Mouse (Mus musculus): ENCODE results near the gene Tars2. TPM values are rescaled to one million over a fixed set of nuclear protein-coding genes. Genes with fewer than 3 reads are reported as not detected.

Gene Tars2
- total RNA-seq, 2 experiments from 2014 or later: 43.5 to 43.8 TPM

GRCm38 (mm10) chr3:95706273-95706672 lies 53.7 kb downstream of the Tars2 start:
- Histone ChIP-seq H3K4me3 (no peak overlapping the region), H3K27ac (no peak overlapping the region)
- DNase-seq (ENCODE audit: extremely low spot score in 1 of 2, low spot score in 2 of 2): no peak
- no peak for TF ChIP-seq CTCF (IDR thresholded peaks at IDR 0.05)
- intact Hi-C loops (cut with DNase I): no loop called here

GRCm38 (mm10) chr3:95704612-95705011 lies 55.4 kb downstream of the Tars2 start:
- intact Hi-C loops (cut with DNase I): no loop called here
- no peak for DNase-seq (ENCODE audit: extremely low spot score in 1 of 2, low spot score in 2 of 2)
- no peak for TF ChIP-seq CTCF (IDR thresholded peaks at IDR 0.05)
- Histone ChIP-seq H3K4me3 (no peak overlapping the region), H3K27ac (no peak overlapping the region)

- TF ChIP-seq CTCF (IDR thresholded peaks at IDR 0.05): no peak
- intact Hi-C loops (cut with DNase I): no loop called here
- no peak for DNase-seq (ENCODE audit: extremely low spot score in 1 of 2, low spot score in 2 of 2)
- Histone ChIP-seq H3K4me3 (no peak overlapping the region), H3K27ac (no peak overlapping the region)
Measured at GRCm38 (mm10) chr3:95703276-95703675, 56.7 kb downstream of the Tars2 start.

GRCm38 (mm10) chr3:95701877-95702540 lies 58.0 kb downstream of the Tars2 start:
- TF ChIP-seq CTCF (IDR thresholded peaks at IDR 0.05): peak; percentile 19
- Histone ChIP-seq H3K4me3 (peak overlapping the region; percentile 33), H3K27ac (peak overlapping the region; percentile 50; the same call in 1 of the 2 replicates)
- DNase-seq (ENCODE audit: extremely low spot score in 1 of 2, low spot score in 2 of 2): peak; percentile 28 to 40
- intact Hi-C loops (cut with DNase I): no loop called here

- TF ChIP-seq CTCF (IDR thresholded peaks at IDR 0.05): no peak
- no peak overlapping the region for H3K4me3 ChIP-seq
- no peak for DNase-seq (ENCODE audit: extremely low spot score in 1 of 2, low spot score in 2 of 2)
- intact Hi-C loops (cut with DNase I): no loop called here
- H3K27ac ChIP-seq: peak overlapping the region; percentile 50; the same call in 1 of the 2 replicates
Measured at GRCm38 (mm10) chr3:95701085-95701484, 58.9 kb downstream of the Tars2 start.

GRCm38 (mm10) chr3:95700233-95700681 lies 59.7 kb downstream of the Tars2 start:
- TF ChIP-seq CTCF (IDR thresholded peaks at IDR 0.05): no peak

GRCm38 (mm10) chr3:95698286-95698685 lies 61.7 kb downstream of the Tars2 start:
- intact Hi-C loops (cut with DNase I): no loop called here
- H3K4me3 ChIP-seq: no peak overlapping the region
- DNase-seq (ENCODE audit: extremely low spot score in 1 of 2, low spot score in 2 of 2): no peak
- H3K27ac ChIP-seq: no peak overlapping the region
- TF ChIP-seq CTCF (IDR thresholded peaks at IDR 0.05): no peak

More at GRCm38 (mm10) chr3:95700233-95700681, 59.7 kb downstream of the Tars2 start:
- no peak for DNase-seq (ENCODE audit: extremely low spot score in 1 of 2, low spot score in 2 of 2)
- Histone ChIP-seq H3K4me3 (no peak overlapping the region), H3K27ac (no peak overlapping the region; the same call in 1 of the 2 replicates)
- intact Hi-C loops (cut with DNase I): no loop called here

- H3K4me3 ChIP-seq: no peak overlapping the region
- no peak overlapping the region; the same call in 1 of the 2 replicates for H3K27ac ChIP-seq
- intact Hi-C loops (cut with DNase I): no loop called here
- DNase-seq (ENCODE audit: extremely low spot score in 1 of 2, low spot score in 2 of 2): no peak
- TF ChIP-seq CTCF (IDR thresholded peaks at IDR 0.05): no peak
Measured at GRCm38 (mm10) chr3:95696360-95696759, 63.6 kb downstream of the Tars2 start.

- Histone ChIP-seq H3K27ac (no peak overlapping the region), H3K4me3 (no peak overlapping the region)
- no peak for DNase-seq (ENCODE audit: extremely low spot score in 1 of 2, low spot score in 2 of 2)
- intact Hi-C loops (cut with DNase I): no loop called here
- no peak for TF ChIP-seq CTCF (IDR thresholded peaks at IDR 0.05)
Measured at GRCm38 (mm10) chr3:95695796-95696195, 64.2 kb downstream of the Tars2 start.

GRCm38 (mm10) chr3:95694808-95695703 lies 65.0 kb downstream of the Tars2 start:
- no peak for DNase-seq (ENCODE audit: extremely low spot score in 1 of 2, low spot score in 2 of 2)
- intact Hi-C loops (cut with DNase I): no loop called here
- Histone ChIP-seq H3K4me3 (no peak overlapping the region), H3K27ac (no peak overlapping the region)
- TF ChIP-seq CTCF (IDR thresholded peaks at IDR 0.05): no peak

- TF ChIP-seq CTCF (IDR thresholded peaks at IDR 0.05): no peak
- H3K27ac ChIP-seq: no peak overlapping the region
- H3K4me3 ChIP-seq: no peak overlapping the region
- intact Hi-C loops (cut with DNase I): no loop called here
- DNase-seq (ENCODE audit: extremely low spot score in 1 of 2, low spot score in 2 of 2): no peak
Measured at GRCm38 (mm10) chr3:95693821-95694807, 65.9 kb downstream of the Tars2 start.

All from left cerebral cortex, adult 2 months (tissue).